Mouse (Mus musculus) spleen, postnatal 36 days (tissue): ENCODE data around the gene Iqch.
"Not testable (repeated sequence)": the region's sequence is repeated elsewhere in the genome, so short reads cannot be mapped to it uniquely, and the experiment has no call there.

Source experiments
- DNase-seq, 2 experiments: peaks; one replicate each; pipeline ENCODE4 v3.0.0; 2022; ENCODE audit warnings: low spot score in 2 of 2, mixed read lengths in 1 of 2

Gene Iqch

GRCm38 (mm10) chr9:63568314-63568713, 34.0 kb downstream of the Iqch start:
- DNase-seq = no peak

GRCm38 (mm10) chr9:63563436-63563835, 38.9 kb downstream of the Iqch start:
- DNase-seq = no peak

DNA sequence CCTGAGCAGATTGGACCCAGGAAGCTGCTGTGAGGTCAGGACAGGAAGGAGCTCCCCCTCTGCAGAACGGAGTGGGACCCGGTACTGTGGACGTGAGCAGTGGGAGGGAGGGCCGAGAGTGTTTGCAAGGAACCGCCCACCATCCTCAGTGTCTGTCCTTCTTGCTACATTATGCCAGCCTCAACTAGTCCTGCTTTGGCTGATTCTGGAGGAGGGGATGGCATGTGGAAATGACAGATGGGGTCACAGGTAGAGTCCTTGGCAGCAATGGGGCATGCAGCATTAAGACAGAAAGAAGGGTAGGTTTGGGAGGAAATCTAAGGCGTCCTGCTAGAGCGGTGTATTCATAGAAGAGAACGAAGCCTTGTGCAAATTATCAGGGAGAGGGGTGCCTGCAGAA, 40.4 kb downstream of the Iqch start:
- no peak for DNase-seq

DNA sequence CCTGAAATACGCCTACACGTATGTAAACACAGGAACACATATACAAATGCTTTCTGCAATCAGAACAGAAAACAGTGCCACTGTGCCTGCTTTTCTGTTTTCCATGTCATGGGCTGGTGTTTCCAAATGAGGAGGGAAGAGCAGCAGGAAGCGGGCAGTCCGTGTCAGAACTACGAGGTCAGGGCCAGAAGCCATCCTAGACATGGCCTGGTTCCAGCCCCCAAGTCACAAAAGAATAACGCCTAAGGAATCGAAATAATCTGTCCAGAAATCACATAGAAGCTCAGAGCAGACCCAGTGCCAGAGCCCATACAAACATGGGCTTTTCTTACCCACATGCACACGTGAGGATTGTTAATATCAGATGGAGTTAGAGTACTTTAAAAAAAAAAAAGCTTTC, 45.4 kb downstream of the Iqch start:
- DNase-seq = no peak

DNA sequence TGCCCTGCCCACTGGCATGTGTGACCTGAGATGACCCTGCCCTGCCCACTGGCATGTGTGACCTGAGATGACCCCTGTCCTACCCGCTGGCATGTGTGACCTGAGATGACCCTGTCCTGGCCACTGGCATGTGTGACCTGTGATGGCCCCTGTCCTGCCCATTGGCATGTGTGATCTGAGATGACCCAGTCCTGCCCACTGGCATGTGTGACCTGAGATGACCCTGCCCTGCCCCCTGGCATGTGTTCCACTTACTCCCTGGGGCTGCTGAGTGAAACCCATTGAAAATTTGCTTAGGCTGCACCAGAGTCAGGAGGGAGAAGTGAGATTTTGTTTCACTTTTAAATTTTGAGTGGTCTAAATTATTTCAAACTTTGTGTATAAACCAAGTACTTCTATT, 46.0 kb downstream of the Iqch start:
- peak in 1 of 2 experiments; percentile 9 for DNase-seq

DNA sequence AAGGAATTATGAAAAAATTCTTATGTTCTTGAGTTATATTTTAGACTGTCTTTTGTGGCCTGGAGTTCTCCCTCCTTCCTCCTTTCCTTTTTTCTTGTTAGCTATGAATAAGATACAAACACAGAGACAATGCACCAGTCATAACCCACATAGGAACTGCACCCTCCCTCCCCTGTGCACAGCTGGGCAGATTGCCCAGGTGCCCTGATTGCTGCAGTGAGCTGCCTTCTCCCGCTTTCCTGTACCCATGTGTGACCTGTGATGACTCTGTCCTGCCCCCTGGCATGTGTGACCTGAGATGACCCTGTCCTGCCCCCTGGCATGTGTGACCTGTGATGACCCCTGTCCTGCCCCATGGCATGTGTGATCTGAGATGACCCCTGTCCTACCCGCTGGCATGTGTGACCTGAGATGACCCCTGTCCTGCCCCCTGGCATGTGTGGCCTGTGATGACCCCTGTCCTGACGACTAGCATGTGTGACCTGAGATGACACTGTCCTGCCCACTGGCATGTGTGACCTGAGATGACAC, 46.8 kb downstream of the Iqch start:
- no peak for DNase-seq

- DNase-seq = no peak
Measured at GRCm38 (mm10) chr9:63553628-63554027, 48.7 kb downstream of the Iqch start.

- DNase-seq = not testable (repeated sequence)
Measured at GRCm38 (mm10) chr9:63550701-63551100, 51.6 kb downstream of the Iqch start.

DNA sequence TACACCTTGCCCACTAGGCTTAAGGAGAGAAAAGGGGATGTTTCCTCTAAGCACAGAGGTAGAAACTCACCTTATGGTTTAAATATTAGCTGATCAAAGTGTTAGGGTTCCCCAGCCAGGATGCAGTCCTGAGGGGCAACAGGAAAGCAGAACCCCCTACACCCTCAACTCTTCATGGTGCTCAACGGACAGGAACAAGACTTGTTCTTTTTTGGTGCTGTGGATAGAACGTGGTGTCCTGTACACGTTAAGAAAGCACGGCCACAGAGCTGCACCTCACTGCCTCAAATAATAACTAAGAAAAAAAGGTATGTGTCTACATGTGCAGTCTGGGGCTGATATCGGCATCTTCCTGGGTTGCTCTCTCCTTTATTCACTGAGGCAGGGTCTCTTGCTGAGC, 53.3 kb downstream of the Iqch start:
- DNase-seq = no peak

GRCm38 (mm10) chr9:63541926-63542325, 60.4 kb downstream of the Iqch start:
- DNase-seq = no peak

GRCm38 (mm10) chr9:63541301-63541700, 61.0 kb downstream of the Iqch start:
- no peak for DNase-seq

DNA sequence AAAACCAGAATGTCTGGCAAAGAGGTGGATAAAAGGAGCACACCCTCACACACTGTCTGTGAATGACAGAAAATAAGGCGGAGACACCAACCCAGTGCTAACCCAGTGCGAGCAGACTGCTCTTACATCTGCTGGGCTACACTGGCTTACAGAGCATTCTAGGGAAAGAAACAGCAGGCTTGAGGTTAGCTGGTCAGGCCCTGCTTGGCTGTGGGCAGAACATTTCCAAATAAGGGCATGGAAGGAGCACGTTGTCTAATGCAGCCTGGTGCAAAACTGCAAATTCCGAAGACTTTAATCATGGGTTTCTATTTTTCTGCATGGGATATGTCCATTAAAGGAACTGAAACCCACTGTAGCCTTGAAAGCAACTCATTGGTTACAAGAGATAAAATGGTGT, 64.8 kb downstream of the Iqch start:
- DNase-seq = no peak

GRCm38 (mm10) chr9:63535042-63535441, 67.3 kb downstream of the Iqch start:
- no peak for DNase-seq

GRCm38 (mm10) chr9:63534371-63534780, 67.9 kb downstream of the Iqch start:
- DNase-seq = no peak

- no peak for DNase-seq
Measured at GRCm38 (mm10) chr9:63532966-63533711, 69.2 kb downstream of the Iqch start.

DNA sequence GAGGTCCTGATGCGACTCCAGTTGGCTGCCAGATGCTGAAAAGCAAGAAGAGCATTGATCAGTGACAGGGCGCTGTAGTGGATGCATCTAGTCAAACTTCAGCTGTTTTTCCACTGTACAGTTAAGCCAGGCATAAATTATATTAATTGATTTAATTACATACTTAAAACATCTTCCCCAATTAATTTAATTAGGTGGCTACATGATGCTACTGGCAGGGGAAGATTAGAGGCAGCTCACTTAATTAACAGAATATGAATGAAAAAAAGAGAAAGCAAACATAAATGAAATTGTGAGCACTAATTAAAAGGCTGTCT, 78.4 kb downstream of the Iqch start:
- no peak for DNase-seq

GRCm38 (mm10) chr9:63523251-63523936, 78.9 kb downstream of the Iqch start:
- DNase-seq = no peak

DNA sequence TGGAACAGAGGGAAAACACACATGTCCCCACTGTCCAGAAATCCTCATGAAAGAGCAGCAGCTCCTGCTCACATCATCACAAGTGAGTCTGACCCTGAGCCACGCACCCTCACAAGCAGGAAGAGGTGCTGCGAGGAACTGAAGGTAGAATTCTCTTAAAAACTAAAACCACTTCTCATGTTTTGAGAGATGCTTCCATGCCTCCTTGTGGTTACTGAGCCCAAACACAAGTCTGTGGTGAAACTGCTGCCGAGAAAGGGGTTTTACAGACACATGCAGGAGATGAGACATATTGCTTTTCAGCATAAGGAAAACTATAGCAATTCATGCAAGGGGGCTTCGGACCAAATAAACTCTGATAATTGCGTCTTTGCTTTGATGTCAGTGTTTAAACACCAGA, 89.4 kb downstream of the Iqch start:
- no peak for DNase-seq

- no peak for DNase-seq
Measured at GRCm38 (mm10) chr9:63511034-63511433, 91.3 kb downstream of the Iqch start.

DNA sequence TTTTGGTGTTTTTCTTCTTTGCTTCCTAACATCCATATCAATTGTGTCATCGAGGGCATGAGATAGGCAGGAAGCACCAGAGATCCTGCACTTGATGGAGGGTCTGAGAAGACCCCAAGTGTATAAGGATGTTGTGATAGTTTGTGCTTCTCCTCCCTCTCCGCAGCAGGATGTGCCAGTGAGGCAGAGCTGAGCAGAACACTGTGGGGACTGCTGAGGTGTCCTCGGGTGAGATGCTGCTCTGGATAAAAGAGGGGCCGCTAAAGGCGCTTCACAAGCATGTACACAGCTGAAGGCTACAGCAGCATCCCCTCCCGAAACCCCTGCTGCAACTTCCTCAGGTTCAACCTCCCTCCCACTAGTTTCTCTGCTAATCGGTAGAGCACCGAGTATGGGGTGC, 95.2 kb downstream of the Iqch start:
- no peak for DNase-seq

- DNase-seq = no peak
Measured at GRCm38 (mm10) chr9:63503890-63504289, 98.4 kb downstream of the Iqch start.

GRCm38 (mm10) chr9:63501516-63501915, 100.8 kb downstream of the Iqch start:
- no peak for DNase-seq

DNA sequence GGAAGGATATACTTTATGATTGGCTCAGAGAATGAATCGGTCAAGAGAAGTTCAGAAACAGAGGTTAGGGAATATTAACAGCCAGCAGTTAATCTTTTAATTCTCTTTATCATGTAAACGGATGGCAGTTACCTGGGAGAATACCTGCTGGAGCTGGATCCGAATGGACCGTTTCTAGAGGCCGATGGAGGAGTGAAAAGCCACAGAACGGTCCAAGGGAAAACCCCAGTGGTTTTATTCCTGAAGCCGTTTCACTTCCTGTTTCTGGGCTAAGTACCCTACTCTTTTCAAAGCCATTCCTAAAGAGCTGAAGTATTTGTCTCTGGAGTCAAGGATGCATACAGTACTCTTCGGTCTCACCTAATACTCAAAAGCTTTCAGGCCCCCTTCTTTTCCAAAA, 102.4 kb downstream of the Iqch start:
- DNase-seq = no peak
